Mouse (Mus musculus): ENCODE measurements around the gene Gpr39. TPM values are rescaled to one million over a fixed set of nuclear protein-coding genes. Genes with fewer than 3 reads are reported as not detected.

The Gpr39 gene
- polyA plus RNA-seq, 1 experiment, result not detected

GRCm38 (mm10) chr1:125854646-125855045 is 177.9 kb downstream of the Gpr39 start:
- H3K4me1 ChIP-seq (ENCODE audit: control insufficient read depth, insufficient read depth, low read length), result no peaks in the 10 kb centered on the region
- no peak overlapping the region for H3K4me3 ChIP-seq (replicated peaks; ENCODE audit: control insufficient read depth, low read depth, low read length)
- no peak for TF ChIP-seq POLR2A (IDR thresholded peaks at IDR 0.05; ENCODE audit: borderline replicate concordance, control insufficient read depth, low read depth, low read length)
- no peak for TF ChIP-seq CTCF (IDR thresholded peaks at IDR 0.05; ENCODE audit: control insufficient read depth, insufficient read depth, low read length)
- no peak overlapping the region for H3K27ac ChIP-seq (ENCODE audit: control insufficient read depth, insufficient read depth, low read depth, low read length, poor library complexity)
- WGBS, result 18% methylated on average over 5 of the region's 5 CpGs

GRCm38 (mm10) chr1:125858631-125859030 is 181.8 kb downstream of the Gpr39 start:
- TF ChIP-seq CTCF (IDR thresholded peaks at IDR 0.05; ENCODE audit: control insufficient read depth, insufficient read depth, low read length) (no peak), POLR2A (IDR thresholded peaks at IDR 0.05; ENCODE audit: borderline replicate concordance, control insufficient read depth, low read depth, low read length) (no peak)
- 64% methylated on average over 5 of the region's 5 CpGs for WGBS
- Histone ChIP-seq H3K27ac (ENCODE audit: control insufficient read depth, insufficient read depth, low read depth, low read length, poor library complexity) (no peak overlapping the region), H3K4me3 (replicated peaks; ENCODE audit: control insufficient read depth, low read depth, low read length) (no peak overlapping the region), H3K4me1 (ENCODE audit: control insufficient read depth, insufficient read depth, low read length) (no peaks in the 10 kb centered on the region)

- no peaks in the 10 kb centered on the region for H3K4me1 ChIP-seq (ENCODE audit: control insufficient read depth, insufficient read depth, low read length)
- no peak overlapping the region for H3K4me3 ChIP-seq (replicated peaks; ENCODE audit: control insufficient read depth, low read depth, low read length)
- TF ChIP-seq CTCF (IDR thresholded peaks at IDR 0.05; ENCODE audit: control insufficient read depth, insufficient read depth, low read length) (no peak), POLR2A (IDR thresholded peaks at IDR 0.05; ENCODE audit: borderline replicate concordance, control insufficient read depth, low read depth, low read length) (no peak)
- WGBS, result 55% methylated on average over 7 of the region's 7 CpGs
- no peak overlapping the region for H3K27ac ChIP-seq (ENCODE audit: control insufficient read depth, insufficient read depth, low read depth, low read length, poor library complexity)
Observed at GRCm38 (mm10) chr1:125870056-125870455, 193.3 kb downstream of the Gpr39 start.

- H3K4me3 ChIP-seq (replicated peaks; ENCODE audit: control insufficient read depth, low read depth, low read length), result no peak overlapping the region
- H3K4me1 ChIP-seq (ENCODE audit: control insufficient read depth, insufficient read depth, low read length), result no peaks in the 10 kb centered on the region
- no peak overlapping the region for H3K27ac ChIP-seq (ENCODE audit: control insufficient read depth, insufficient read depth, low read depth, low read length, poor library complexity)
- TF ChIP-seq CTCF (IDR thresholded peaks at IDR 0.05; ENCODE audit: control insufficient read depth, insufficient read depth, low read length) (no peak), POLR2A (IDR thresholded peaks at IDR 0.05; ENCODE audit: borderline replicate concordance, control insufficient read depth, low read depth, low read length) (no peak)
- 88% methylated on average over 9 of the region's 9 CpGs for WGBS
Observed at GRCm38 (mm10) chr1:125893158-125893557, 216.4 kb downstream of the Gpr39 start.

GRCm38 (mm10) chr1:125910211-125910870 is 233.5 kb downstream of the Gpr39 start:
- no peaks in the 10 kb centered on the region for H3K4me1 ChIP-seq (ENCODE audit: control insufficient read depth, insufficient read depth, low read length)
- WGBS, result 17% methylated on average over 14 of the region's 14 CpGs
- H3K4me3 ChIP-seq (replicated peaks; ENCODE audit: control insufficient read depth, low read depth, low read length), result no peak overlapping the region
- H3K27ac ChIP-seq (ENCODE audit: control insufficient read depth, insufficient read depth, low read depth, low read length, poor library complexity), result no peak overlapping the region
- TF ChIP-seq POLR2A (IDR thresholded peaks at IDR 0.05; ENCODE audit: borderline replicate concordance, control insufficient read depth, low read depth, low read length), result no peak
- no peak for TF ChIP-seq CTCF (IDR thresholded peaks at IDR 0.05; ENCODE audit: control insufficient read depth, insufficient read depth, low read length)

- no peak for TF ChIP-seq CTCF (IDR thresholded peaks at IDR 0.05; ENCODE audit: control insufficient read depth, insufficient read depth, low read length)
- TF ChIP-seq POLR2A (IDR thresholded peaks at IDR 0.05; ENCODE audit: borderline replicate concordance, control insufficient read depth, low read depth, low read length), result no peak
- no peaks in the 10 kb centered on the region for H3K4me1 ChIP-seq (ENCODE audit: control insufficient read depth, insufficient read depth, low read length)
- WGBS, result 5% methylated on average over 9 of the region's 9 CpGs
- H3K27ac ChIP-seq (ENCODE audit: control insufficient read depth, insufficient read depth, low read depth, low read length, poor library complexity), result no peak overlapping the region
- no peak overlapping the region for H3K4me3 ChIP-seq (replicated peaks; ENCODE audit: control insufficient read depth, low read depth, low read length)
Observed at GRCm38 (mm10) chr1:125910871-125911265, 234.1 kb downstream of the Gpr39 start.

- Histone ChIP-seq H3K4me1 (ENCODE audit: control insufficient read depth, insufficient read depth, low read length) (no peaks in the 10 kb centered on the region), H3K4me3 (replicated peaks; ENCODE audit: control insufficient read depth, low read depth, low read length) (no peak overlapping the region), H3K27ac (ENCODE audit: control insufficient read depth, insufficient read depth, low read depth, low read length, poor library complexity) (no peak overlapping the region)
- 2% methylated on average over 35 of the region's 35 CpGs for WGBS
- no peak for TF ChIP-seq CTCF (IDR thresholded peaks at IDR 0.05; ENCODE audit: control insufficient read depth, insufficient read depth, low read length)
- TF ChIP-seq POLR2A (IDR thresholded peaks at IDR 0.05; ENCODE audit: borderline replicate concordance, control insufficient read depth, low read depth, low read length), result no peak
Observed at GRCm38 (mm10) chr1:125911337-125911900, 234.6 kb downstream of the Gpr39 start.

GRCm38 (mm10) chr1:125911901-125912445 is 235.2 kb downstream of the Gpr39 start:
- WGBS, result 2% methylated on average over 42 of the region's 43 CpGs
- Histone ChIP-seq H3K4me1 (ENCODE audit: control insufficient read depth, insufficient read depth, low read length) (no peaks in the 10 kb centered on the region), H3K4me3 (replicated peaks; ENCODE audit: control insufficient read depth, low read depth, low read length) (no peak overlapping the region), H3K27ac (ENCODE audit: control insufficient read depth, insufficient read depth, low read depth, low read length, poor library complexity) (no peak overlapping the region)
- TF ChIP-seq CTCF (IDR thresholded peaks at IDR 0.05; ENCODE audit: control insufficient read depth, insufficient read depth, low read length), result no peak
- TF ChIP-seq POLR2A (IDR thresholded peaks at IDR 0.05; ENCODE audit: borderline replicate concordance, control insufficient read depth, low read depth, low read length), result no peak

All from bone marrow, adult 2 months (tissue).